Mouse (Mus musculus): ENCODE results near the gene Saa2. TPM values are rescaled to one million over a fixed set of nuclear protein-coding genes. Genes with fewer than 3 reads are reported as not detected.

Gene Saa2
- polyA plus RNA-seq, 1 experiment from 2014 or later, result not detected

DNA sequence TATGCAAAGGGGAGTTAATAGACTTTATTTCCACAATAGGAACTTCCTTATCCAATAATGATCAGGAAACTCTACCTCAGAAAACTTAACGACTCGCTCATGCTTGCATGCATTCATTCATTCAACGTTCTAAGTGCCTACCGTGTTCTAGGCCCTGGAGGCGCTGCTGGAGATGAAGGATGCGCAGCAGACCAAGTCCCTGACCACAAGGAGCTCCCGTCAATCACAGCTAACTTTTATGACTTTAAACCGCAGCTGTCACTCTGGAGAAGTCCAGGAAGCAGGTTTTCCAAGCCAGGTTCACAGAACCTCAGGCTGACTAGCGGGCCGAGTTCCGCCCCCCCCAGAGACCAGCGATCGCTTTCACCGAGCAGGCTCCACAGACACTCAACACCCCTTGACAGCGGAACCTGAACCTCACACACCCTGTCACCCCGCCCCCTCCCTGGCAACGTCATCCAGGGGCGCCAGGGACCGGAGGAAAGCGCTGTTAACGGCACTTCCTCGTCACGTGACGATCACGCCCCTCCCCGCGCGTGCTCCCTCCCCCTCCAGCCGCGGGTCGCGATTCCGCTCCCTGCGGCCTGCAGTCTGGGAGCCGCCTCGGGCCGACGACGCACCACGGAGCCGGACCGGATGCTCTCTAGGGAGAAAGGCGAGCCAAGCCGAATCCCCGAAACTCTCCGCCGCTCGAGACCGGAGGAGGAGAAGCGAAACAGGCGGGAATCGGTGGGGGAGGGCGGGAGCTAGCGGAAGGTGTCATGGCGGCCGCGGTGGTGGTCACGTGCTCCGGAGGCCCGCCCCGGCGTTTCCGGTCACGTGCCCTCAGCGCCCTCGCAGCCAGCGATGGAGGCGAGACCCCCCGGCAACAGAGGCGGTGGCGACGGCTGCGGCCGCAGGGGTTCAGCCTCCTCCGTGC is 44.0 kb downstream of the Saa2 start, which contains the start of the genes Hps5 and Gtf2h1:
TSS of gene Hps5 (minus strand) at position 778 of the 919 bp plus-strand sequence.
TSS of gene Gtf2h1 (plus strand) at position 817 of the 919 bp plus-strand sequence.
- peak; percentile 98 for ATAC-seq (ENCODE audit: low FRiP score, low TSS enrichment)
- WGBS, result under 1% methylated on average over 74 of the region's 75 CpGs
- Histone ChIP-seq H3K4me2 (replicated peaks; ENCODE audit: low read depth, low read length) (peak within 1 kb of the TSS; percentile 96), H3K36me3 (ENCODE audit: insufficient read depth, low read length) (peaks cover 5% of the 10 kb centered on the region; the same call in 1 of the 2 replicates), H3K9ac (replicated peaks; ENCODE audit: low read length) (peak within 1 kb of the TSS; percentile 98), H3K4me1 (ENCODE audit: insufficient read depth, low read length) (peaks cover 24% of the 10 kb centered on the region), H3K27me3 (ENCODE audit: insufficient read depth, low read length) (no peaks in the 10 kb centered on the region), H3K4me3 (ENCODE audit: low read length) (peak within 1 kb of the TSS; percentile 100), H3K27ac (ENCODE audit: low read length) (peak within 1 kb of the TSS; percentile 92), H3K9me3 (ENCODE audit: low read length) (no peaks in the 10 kb centered on the region)

DNA sequence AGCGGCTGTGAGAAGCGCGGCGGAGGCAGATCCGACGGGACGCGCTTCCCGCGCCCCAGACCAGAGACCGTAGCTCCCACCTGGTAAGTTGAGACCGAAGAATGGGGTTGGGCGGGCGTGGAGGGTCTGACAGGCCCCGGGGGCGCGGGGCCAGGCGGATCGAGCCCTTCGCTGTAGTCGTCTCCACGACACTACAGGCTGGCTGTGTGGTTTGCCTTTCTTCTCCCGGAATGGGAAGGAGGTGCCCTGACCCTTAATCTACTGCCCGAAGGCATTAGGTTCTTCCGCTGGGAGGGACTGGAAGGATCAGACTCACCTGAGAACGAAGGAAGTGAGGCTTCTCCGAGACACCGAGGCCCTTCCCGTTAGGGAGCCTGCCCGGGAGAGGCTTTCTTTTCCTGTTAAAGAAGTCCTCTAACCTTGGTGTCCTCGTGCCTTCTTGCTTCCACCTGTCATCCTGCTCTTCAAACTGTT is 44.7 kb downstream of the Saa2 start:
- Histone ChIP-seq H3K27ac (ENCODE audit: low read length) (peak overlapping the region; percentile 92), H3K4me2 (replicated peaks; ENCODE audit: low read depth, low read length) (peak overlapping the region; percentile 96), H3K9me3 (ENCODE audit: low read length) (no peaks in the 10 kb centered on the region), H3K9ac (replicated peaks; ENCODE audit: low read length) (peak overlapping the region; percentile 98), H3K4me1 (ENCODE audit: insufficient read depth, low read length) (peaks cover 24% of the 10 kb centered on the region), H3K36me3 (ENCODE audit: insufficient read depth, low read length) (peaks cover 6% of the 10 kb centered on the region; the same call in 1 of the 2 replicates), H3K27me3 (ENCODE audit: insufficient read depth, low read length) (no peaks in the 10 kb centered on the region), H3K4me3 (ENCODE audit: low read length) (peak overlapping the region; percentile 100)
- no peak; the same call in 1 of the 2 replicates for ATAC-seq (ENCODE audit: low FRiP score, low TSS enrichment)
- WGBS, result 0% methylated on average over 31 of the region's 31 CpGs

DNA sequence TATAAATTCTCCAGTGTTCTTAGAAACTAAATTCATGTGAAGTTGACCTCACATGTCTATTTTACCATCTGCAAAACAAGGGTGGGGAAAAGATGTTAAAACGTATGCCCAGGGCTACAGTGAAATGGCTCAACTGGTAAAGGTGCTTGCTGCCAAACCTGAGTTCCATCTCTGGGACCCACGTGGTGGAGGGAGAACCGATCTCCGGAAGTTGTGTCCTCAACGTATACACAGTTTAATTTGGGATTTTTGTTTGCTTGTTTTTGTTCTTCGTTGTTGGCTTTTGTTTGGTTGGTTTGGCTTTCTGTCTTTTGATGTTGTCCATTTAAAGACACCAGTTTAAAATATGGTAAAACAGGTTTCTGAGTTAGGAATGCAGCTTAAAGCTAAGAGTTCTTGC is 45.2 kb downstream of the Saa2 start:
- WGBS, result 51% methylated on average over 6 of the region's 6 CpGs
- peaks cover 10% of the 10 kb centered on the region; the same call in 1 of the 2 replicates for H3K36me3 ChIP-seq (ENCODE audit: insufficient read depth, low read length)
- no peaks in the 10 kb centered on the region for H3K27me3 ChIP-seq (ENCODE audit: insufficient read depth, low read length)
- H3K9me3 ChIP-seq (ENCODE audit: low read length), result no peaks in the 10 kb centered on the region
- no peak for ATAC-seq (ENCODE audit: low FRiP score, low TSS enrichment)
- peak overlapping the region; percentile 96 for H3K4me2 ChIP-seq (replicated peaks; ENCODE audit: low read depth, low read length)
- peak overlapping the region; percentile 100 for H3K4me3 ChIP-seq (ENCODE audit: low read length)
- peak overlapping the region; percentile 98; the same call in 1 of the 2 replicates for H3K9ac ChIP-seq (replicated peaks; ENCODE audit: low read length)
- no peak overlapping the region for H3K27ac ChIP-seq (ENCODE audit: low read length)
- H3K4me1 ChIP-seq (ENCODE audit: insufficient read depth, low read length), result peaks cover 24% of the 10 kb centered on the region

Other genes with a start within 250 kb of the Saa2 start
- gene Sergef, start 112.0 kb upstream of the Saa2 start, polyA plus RNA-seq (2015; fragmentation: Nextera tagmentation; extraction: Ambion mirVana), result 14.7 and 16.5 TPM in 2 replicates
- gene Tph1, start 79.3 kb upstream of the Saa2 start, polyA plus RNA-seq (2015; fragmentation: Nextera tagmentation; extraction: Ambion mirVana), result 1.9 and 2.2 TPM in 2 replicates
- gene Saal1, start 41.1 kb upstream of the Saa2 start, polyA plus RNA-seq (2015; fragmentation: Nextera tagmentation; extraction: Ambion mirVana), result 33.3 and 34.1 TPM in 2 replicates
- 0.57 TPM in 1 of 2 replicates, not detected in the other for gene Saa3, start 36.1 kb upstream of the Saa2 start, polyA plus RNA-seq (2015; fragmentation: Nextera tagmentation; extraction: Ambion mirVana)
- 0.08 TPM in 1 of 2 replicates, not detected in the other for gene Saa4, start 19.2 kb upstream of the Saa2 start, polyA plus RNA-seq (2015; fragmentation: Nextera tagmentation; extraction: Ambion mirVana)
- 2.3 and 2.5 TPM in 2 replicates for gene Saa1, start 8.8 kb upstream of the Saa2 start, polyA plus RNA-seq (2015; fragmentation: Nextera tagmentation; extraction: Ambion mirVana)
- 30.9 and 34.4 TPM in 2 replicates for gene Hps5, start 44.3 kb downstream of the Saa2 start, polyA plus RNA-seq (2015; fragmentation: Nextera tagmentation; extraction: Ambion mirVana)
- 45.7 and 50.5 TPM in 2 replicates for gene Gtf2h1, start 44.3 kb downstream of the Saa2 start, polyA plus RNA-seq (2015; fragmentation: Nextera tagmentation; extraction: Ambion mirVana)
- gene Ldha, start 89.7 kb downstream of the Saa2 start, polyA plus RNA-seq (2015; fragmentation: Nextera tagmentation; extraction: Ambion mirVana), result 1,802 and 1,946 TPM in 2 replicates
- gene Ldhc, start 109.4 kb downstream of the Saa2 start, polyA plus RNA-seq (2015; fragmentation: Nextera tagmentation; extraction: Ambion mirVana), result 0.17 TPM in 1 of 2 replicates, not detected in the other
- 163 and 179 TPM in 2 replicates for gene Tsg101, start 168.2 kb downstream of the Saa2 start, polyA plus RNA-seq (2015; fragmentation: Nextera tagmentation; extraction: Ambion mirVana)
- 11.0 and 12.8 TPM in 2 replicates for gene Uevld, start 206.7 kb downstream of the Saa2 start, polyA plus RNA-seq (2015; fragmentation: Nextera tagmentation; extraction: Ambion mirVana)
- not detected in 2 replicates for gene Gm9999, start 231.8 kb downstream of the Saa2 start, polyA plus RNA-seq (2015; fragmentation: Nextera tagmentation; extraction: Ambion mirVana)